Mouse (Mus musculus): ENCODE measurements around the gene Rab3il1.

- TF ChIP-seq CTCF (IDR thresholded peaks at IDR 0.05; ENCODE audit: extremely low read depth, insufficient read depth, low read length): no peak
- TF ChIP-seq POLR2A (IDR thresholded peaks at IDR 0.05; ENCODE audit: extremely low read depth, insufficient read depth, low read length): no peak
These were observed 15.5 kb upstream of the Rab3il1 start for GRCm38 (mm10) chr19:9985900-9986421.
